Mouse (Mus musculus) midbrain, embryonic 13.5 days (tissue): Measurements from ENCODE around the gene Nol3. TPM values are rescaled to one million over a fixed set of nuclear protein-coding genes. Genes with fewer than 3 reads are reported as not detected.
A peak's percentile ranks its signal among the peaks of the same experiment; 100 is the strongest.

Source experiments
- ATAC-seq: fragments of 200-750 bp; cut with Nextera tagmentation; 2 replicates; pipeline ENCODE4 v1.8.0; 2017; ENCODE audit warnings: mild to moderate bottlenecking, moderate TSS enrichment, moderate library complexity
- H3K27ac ChIP-seq: fragments of 300-500 bp; sonication (generic); 2 replicates; pipeline ENCODE4 v1.5.1; 2015; ENCODE audit warnings: inconsistent platforms, mild to moderate bottlenecking, moderate library complexity
- H3K27me3 ChIP-seq: fragments of 300-500 bp; sonication (generic); 2 replicates; pipeline ENCODE4 v1.6.1; 2015; ENCODE audit warnings: mild to moderate bottlenecking, inconsistent platforms
- H3K36me3 ChIP-seq: fragments of 300-500 bp; sonication (generic); 2 replicates; pipeline ENCODE4 v1.6.1; 2015; ENCODE audit warnings: mild to moderate bottlenecking, inconsistent platforms
- H3K4me1 ChIP-seq: fragments of 300-500 bp; sonication (generic); replicated peaks from 2 replicates; pipeline ENCODE4 v1.6.1; 2015; ENCODE audit warnings: inconsistent platforms
- H3K4me2 ChIP-seq: fragments of 300-500 bp; sonication (generic); replicated peaks from 2 replicates; pipeline ENCODE4 v1.6.1; 2015; ENCODE audit warnings: moderate library complexity, mild to moderate bottlenecking, inconsistent platforms
- H3K4me3 ChIP-seq: fragments of 300-500 bp; sonication (generic); replicated peaks from 2 replicates; pipeline ENCODE4 v1.5.1; 2015; ENCODE audit warnings: mild to moderate bottlenecking, inconsistent platforms
- H3K9ac ChIP-seq: fragments of 300-500 bp; sonication (generic); replicated peaks from 2 replicates; pipeline ENCODE4 v1.6.1; 2015; ENCODE audit warnings: mild to moderate bottlenecking, inconsistent platforms
- H3K9me3 ChIP-seq: fragments of 300-500 bp; sonication (generic); 2 replicates; pipeline ENCODE4 v1.6.1; 2016; ENCODE audit warnings: mild to moderate bottlenecking, inconsistent platforms
- WGBS: fragments of 180-500 bp; shearing (Covaris S2); methylation state at CpG from one replicate; pipeline ENCODE4 v1.1.7; 2015; 5-methylcytosine and 5-hydroxymethylcytosine counted together
- polyA plus RNA-seq: library from polyadenylated mRNA; unstranded; fragments of >200 nt; fragmentation: Nextera tagmentation; extraction: Ambion mirVana; gene quantifications from 2 replicates; pipeline ENCODE4 v1.2.1, GENCODE M21; 2015

Gene Nol3
- polyA plus RNA-seq, 1 experiment from 2014 or later, result 4.3 TPM

DNA sequence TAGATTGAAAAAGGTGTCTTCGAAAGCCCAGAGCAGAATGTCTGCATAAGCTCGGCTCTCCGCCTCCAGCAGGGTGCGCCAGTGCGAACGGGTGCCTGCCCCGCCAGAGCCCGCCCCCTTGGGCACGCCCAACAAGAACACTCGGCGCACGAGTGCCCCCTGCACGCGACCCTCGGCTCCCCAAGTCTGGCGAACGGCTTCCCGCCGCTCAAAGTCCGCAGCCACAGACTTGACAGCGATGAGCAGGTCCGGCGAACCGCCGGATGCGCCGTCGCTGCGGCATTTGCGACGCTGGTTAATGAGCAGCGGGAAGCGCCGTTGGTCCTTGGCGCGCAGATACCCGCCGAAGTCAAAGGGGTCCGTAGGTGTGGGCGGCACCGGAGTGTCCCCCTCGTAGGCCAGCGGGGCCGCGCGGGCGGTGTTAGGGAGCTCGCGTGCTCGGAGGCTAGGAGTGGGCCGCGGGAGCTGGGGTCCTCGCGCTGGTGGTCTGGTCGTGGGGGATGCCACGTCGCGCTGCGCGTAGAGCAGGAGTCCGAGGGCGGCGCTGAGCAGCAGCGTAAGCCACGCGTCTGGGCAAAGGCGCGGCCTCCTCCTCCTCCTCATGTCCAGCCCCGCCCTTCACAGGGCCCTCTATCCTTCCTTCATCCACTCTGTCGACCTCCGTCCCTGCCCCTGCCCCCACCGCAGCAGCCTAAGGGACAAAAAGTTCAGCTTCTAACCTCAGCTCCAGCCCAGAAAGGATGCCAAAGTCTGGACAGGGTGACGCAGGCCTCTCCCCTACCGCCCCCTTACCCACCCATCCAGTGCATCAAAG is 21.6 kb upstream of the Nol3 start:
- ATAC-seq, result peak; percentile 78
- peak overlapping the region; percentile 56 for H3K4me3 ChIP-seq

DNA sequence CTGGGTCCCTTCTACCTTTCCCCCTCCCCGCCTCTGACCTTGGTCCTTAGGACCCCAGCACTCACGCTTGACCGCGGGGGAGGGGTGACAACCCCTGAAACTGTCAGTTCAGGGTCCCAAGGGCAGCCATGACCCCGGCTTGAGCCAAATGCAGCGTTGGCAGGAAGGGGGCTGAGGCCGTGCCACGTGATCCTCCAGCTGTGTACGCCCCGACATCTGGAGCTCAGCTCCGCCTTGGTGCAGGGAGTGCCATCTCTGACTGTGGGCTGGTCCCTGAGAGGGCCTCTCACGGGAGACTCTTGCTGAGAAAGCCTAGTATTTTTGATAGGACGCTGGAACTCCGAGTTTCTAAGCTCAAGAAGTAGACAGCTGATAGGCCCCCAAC is 21.0 kb upstream of the Nol3 start, which contains the start of gene B3gnt9:
TSS of gene B3gnt9 (minus strand) at position 188 of the 385 bp plus-strand sequence.
- peaks cover 24% of the 10 kb centered on the region for H3K36me3 ChIP-seq
- H3K27ac ChIP-seq, result no peak within 1 kb of the TSS
- WGBS, result under 1% methylated on average over 14 of the region's 14 CpGs
- H3K9ac ChIP-seq, result peak within 1 kb of the TSS; percentile 74
- H3K9me3 ChIP-seq, result no peaks in the 10 kb centered on the region
- peaks cover 54% of the 10 kb centered on the region for H3K27me3 ChIP-seq
- no peak; the same call in 1 of the 2 replicates for ATAC-seq
- H3K4me2 ChIP-seq, result peak within 1 kb of the TSS; percentile 95
- H3K4me1 ChIP-seq, result peaks cover 32% of the 10 kb centered on the region
- peak within 1 kb of the TSS; percentile 56 for H3K4me3 ChIP-seq

More for the DNA sequence above, 21.6 kb upstream of the Nol3 start:
- Histone ChIP-seq H3K9ac (peak overlapping the region; percentile 74), H3K27me3 (peaks cover 48% of the 10 kb centered on the region), H3K9me3 (no peaks in the 10 kb centered on the region), H3K27ac (no peak overlapping the region), H3K4me2 (peak overlapping the region; percentile 95), H3K36me3 (peaks cover 30% of the 10 kb centered on the region), H3K4me1 (peaks cover 29% of the 10 kb centered on the region)
- under 1% methylated on average over 74 of the region's 74 CpGs for WGBS

DNA sequence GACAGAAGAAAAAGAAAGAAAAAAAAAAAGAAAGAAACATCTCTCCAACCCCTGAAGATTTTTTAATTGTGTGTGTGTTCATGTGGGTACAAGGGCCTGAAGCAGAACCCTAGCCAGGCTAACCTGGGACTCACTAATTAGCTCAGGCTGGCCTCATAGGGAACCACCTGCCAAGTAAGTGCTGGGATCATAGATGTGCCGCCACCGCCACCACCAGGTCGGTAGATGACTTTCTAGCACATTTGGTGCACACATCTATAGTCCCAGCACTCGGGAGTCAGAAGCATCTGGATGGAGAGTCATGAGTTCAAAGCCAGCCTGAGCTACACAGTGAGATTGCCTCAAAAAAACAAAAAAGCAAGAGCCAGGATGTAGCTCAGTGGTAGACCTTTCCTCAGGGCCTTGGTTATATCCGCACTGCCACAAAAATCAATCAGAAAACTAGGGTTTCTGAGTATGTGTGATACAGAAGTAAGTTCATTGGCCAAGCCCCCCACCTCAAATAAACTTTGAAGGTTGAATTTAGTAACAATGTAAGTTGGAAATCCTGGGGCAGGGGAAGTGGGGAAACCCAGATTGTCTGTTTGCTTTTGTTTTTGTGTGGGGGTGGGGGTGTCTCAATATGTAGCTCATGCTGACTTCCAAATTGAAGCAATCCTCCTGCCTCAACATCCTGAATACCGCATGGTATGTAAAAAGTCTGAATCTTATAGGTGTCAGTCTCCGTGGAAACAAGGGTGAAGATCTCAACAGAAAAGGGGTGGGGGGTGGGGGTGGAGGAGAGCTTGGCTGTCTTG is 18.4 kb upstream of the Nol3 start:
- H3K9me3 ChIP-seq, result no peaks in the 10 kb centered on the region
- H3K4me1 ChIP-seq, result peaks cover 32% of the 10 kb centered on the region
- H3K9ac ChIP-seq, result no peak overlapping the region
- H3K27ac ChIP-seq, result no peak overlapping the region
- ATAC-seq, result no peak
- H3K27me3 ChIP-seq, result peaks cover 78% of the 10 kb centered on the region
- no peak overlapping the region for H3K4me3 ChIP-seq
- no peak overlapping the region for H3K4me2 ChIP-seq
- WGBS, result 64% methylated on average over 7 of the region's 7 CpGs
- no peaks in the 10 kb centered on the region for H3K36me3 ChIP-seq

DNA sequence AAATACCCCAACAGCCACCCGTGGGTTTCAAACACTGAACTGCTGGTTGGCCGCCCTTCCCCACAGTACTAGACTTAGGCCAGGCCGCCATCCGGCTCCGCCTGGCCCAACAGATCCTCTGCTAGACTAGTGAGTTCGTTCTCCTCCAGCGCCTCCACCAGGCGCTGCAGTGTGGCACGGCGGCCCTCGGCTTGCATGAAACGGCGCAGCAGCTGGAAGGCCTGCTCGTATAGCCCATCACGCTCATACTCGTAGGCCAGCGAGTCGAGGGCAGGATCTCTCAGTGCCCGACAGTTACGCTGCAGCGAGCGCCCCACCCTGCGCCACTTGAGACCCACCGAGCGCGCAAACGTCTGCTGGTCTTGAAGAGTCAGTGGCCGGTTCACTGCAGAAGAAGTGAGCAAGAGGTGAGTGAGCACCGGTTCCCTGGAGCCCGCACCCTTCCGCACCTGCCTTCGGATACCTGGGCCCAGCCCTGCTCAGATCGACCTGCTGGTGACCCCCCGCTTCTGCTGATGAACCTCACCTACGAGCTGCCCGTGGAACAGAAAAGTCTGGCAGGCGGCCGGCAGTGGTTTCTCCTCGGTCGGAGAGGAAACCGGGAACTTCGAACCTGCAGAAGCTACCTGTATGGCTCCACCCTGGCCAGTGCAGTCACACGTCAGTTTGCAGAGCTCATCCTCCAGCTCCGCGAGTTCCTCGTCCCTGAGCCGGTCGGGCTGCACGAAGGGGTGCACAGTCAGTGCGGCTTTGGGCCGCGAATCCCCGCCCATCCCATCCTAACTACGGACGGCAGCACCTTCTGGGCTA is 16.8 kb upstream of the Nol3 start:
- WGBS, result 2% methylated on average over 55 of the region's 55 CpGs
- Histone ChIP-seq H3K9ac (peak overlapping the region; percentile 49), H3K27me3 (peaks cover 91% of the 10 kb centered on the region), H3K4me3 (peak overlapping the region; percentile 39), H3K4me1 (peaks cover 28% of the 10 kb centered on the region), H3K9me3 (no peaks in the 10 kb centered on the region), H3K4me2 (peak overlapping the region; percentile 66), H3K27ac (no peak overlapping the region), H3K36me3 (no peaks in the 10 kb centered on the region)
- ATAC-seq, result peak; percentile 59

DNA sequence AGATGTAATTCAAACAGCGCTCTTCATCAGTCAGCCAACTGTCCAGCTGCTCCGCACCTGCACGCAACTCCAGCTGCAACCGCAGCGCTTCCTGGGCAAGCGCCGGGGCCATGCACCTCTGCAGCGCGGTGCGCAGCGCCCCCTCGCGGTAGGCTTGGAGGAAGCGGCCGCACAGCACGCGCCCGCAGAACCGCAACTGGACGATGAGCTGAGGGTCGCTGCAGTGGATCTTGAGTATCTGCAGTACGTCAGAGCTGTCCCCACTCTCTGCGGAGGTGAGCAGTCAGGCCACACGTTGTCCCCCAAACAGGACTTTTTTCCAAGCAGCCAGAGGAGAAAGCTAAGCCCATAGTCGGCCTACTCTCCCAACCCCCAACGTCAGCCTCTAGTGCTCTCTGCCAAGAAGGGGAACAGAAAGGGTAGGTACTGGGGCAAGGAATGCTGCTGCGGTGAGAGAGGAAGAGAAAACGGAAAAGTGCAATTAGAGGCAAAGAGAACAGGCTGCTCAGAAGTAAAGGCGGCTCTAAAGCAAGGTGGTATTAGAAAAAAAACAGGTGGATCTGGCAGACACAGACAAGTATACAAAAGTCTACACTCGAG is 16.1 kb upstream of the Nol3 start:
- peak overlapping the region; percentile 49 for H3K9ac ChIP-seq
- whole genome bisulfite sequencing, result 3% methylated on average over 30 of the region's 30 CpGs
- H3K27me3 ChIP-seq, result peaks cover 95% of the 10 kb centered on the region

DNA sequence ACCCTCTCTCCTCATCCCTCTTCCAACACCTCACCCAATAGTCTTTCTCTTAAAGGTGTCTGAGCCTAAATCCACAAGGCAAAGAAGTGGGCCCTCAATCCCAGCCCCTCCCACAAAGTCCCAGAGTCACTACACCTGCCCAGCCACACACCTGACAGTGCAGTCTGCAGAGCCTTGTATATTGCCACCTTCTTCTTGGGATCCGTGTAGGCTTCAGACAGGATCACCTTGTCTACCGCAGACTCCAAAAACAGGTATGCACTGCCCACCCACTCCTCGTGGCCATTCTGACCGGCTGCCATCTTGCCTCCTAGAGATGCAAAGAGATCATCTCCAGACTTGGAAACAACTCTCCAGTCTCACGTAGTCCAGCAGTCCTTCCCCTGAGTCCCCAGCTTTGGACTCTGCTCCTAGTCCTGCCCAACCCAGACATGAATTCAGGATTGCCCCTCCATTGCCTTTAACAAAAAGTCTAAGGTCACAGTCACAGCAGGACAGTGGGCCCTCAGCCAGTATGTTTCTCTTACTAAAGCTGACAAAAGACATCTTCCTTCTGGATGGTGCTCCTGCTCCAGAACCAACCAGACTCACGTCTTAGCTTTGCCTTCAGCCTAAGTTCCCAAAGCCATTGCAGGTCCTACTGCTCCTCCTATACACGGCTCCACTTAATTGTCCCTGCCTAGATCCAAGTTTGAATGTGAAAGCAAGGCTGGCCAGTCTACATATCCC is 15.4 kb upstream of the Nol3 start:
- 69% methylated on average over 7 of the region's 7 CpGs for WGBS
- H3K9ac ChIP-seq, result no peak overlapping the region
- H3K4me2 ChIP-seq, result no peak overlapping the region
- no peak overlapping the region for H3K27ac ChIP-seq
- H3K36me3 ChIP-seq, result no peaks in the 10 kb centered on the region
- H3K27me3 ChIP-seq, result peaks cover 95% of the 10 kb centered on the region
- H3K4me3 ChIP-seq, result no peak overlapping the region
- peaks cover 26% of the 10 kb centered on the region for H3K4me1 ChIP-seq
- no peak for ATAC-seq
- no peaks in the 10 kb centered on the region for H3K9me3 ChIP-seq

More for the DNA sequence above, 16.1 kb upstream of the Nol3 start:
- Histone ChIP-seq H3K36me3 (no peaks in the 10 kb centered on the region), H3K4me2 (peak overlapping the region; percentile 66), H3K4me3 (peak overlapping the region; percentile 39), H3K9me3 (no peaks in the 10 kb centered on the region), H3K4me1 (peaks cover 28% of the 10 kb centered on the region), H3K27ac (no peak overlapping the region)
- peak; percentile 68 for ATAC-seq

DNA sequence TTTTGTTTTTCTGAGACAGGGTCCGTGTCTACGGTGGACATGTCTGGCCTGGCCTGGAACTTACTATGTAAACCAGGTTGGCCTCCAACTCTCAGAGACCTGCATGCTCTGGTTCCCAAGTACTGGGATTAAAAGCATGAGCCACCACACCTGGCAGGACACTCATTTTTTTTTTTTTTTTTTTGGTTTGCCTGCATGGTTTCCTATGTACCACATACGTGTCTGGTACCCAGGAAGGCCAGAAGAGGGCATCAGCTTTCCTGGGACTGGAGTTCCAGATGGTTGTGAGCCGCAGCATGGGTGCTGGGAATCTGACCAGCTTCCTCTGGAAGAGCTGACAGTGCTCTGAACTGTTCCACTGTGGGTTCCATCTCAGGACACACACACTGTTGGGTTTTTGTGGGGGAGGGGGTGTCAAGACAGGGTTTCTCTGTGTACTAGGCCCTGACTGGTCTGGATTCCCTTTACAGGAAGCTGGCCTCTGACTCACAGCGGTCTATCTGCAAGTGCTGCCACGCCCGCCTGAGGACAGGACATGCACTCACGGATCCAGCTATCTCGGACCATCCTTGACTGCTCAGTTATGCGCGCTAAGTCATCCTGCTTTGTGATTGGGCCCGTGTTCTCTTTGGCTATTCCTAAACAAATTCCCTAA is 14.5 kb upstream of the Nol3 start:
- no peak overlapping the region for H3K27ac ChIP-seq
- no peak overlapping the region for H3K4me2 ChIP-seq
- ATAC-seq, result no peak
- H3K36me3 ChIP-seq, result no peaks in the 10 kb centered on the region
- H3K9me3 ChIP-seq, result no peaks in the 10 kb centered on the region; the same call in 1 of the 2 replicates
- H3K4me3 ChIP-seq, result no peak overlapping the region
- peaks cover 26% of the 10 kb centered on the region for H3K4me1 ChIP-seq
- no peak overlapping the region for H3K9ac ChIP-seq
- WGBS, result 86% methylated on average over 12 of the region's 12 CpGs
- peaks cover 95% of the 10 kb centered on the region for H3K27me3 ChIP-seq

DNA sequence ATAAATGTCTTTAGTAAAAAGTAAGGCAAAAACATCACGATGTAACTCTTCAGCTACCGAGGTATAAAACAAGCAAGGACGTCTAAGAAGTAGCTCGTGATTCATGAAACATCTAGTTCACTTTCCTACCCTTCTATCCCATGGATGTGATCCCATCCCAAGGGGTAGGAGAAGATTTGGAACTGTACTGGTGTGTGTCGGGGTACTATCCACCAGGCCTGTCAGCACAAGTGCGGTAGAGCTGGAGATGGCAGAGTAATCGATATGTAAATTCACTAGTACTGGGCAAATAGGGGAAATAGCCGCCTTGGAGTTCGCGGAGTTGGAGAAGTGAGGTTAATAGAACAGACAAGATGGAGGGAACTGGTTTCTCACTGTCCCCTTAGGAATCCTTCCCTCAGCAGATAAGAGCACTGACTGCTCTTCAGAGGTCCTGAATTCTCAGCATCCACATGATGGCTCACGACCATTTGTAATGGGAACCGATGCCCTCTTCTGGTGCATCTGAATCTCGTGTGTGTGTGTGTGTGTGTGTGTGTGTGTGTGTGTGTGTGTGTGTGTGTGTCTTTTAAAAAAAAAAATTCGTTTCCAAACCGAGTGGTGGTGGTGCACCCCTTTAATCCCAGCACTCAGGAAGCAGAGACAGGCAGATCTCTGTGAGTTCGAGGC is 12.6 kb upstream of the Nol3 start:
- peaks cover 97% of the 10 kb centered on the region for H3K27me3 ChIP-seq
- H3K9ac ChIP-seq, result no peak overlapping the region
- no peaks in the 10 kb centered on the region; the same call in 1 of the 2 replicates for H3K9me3 ChIP-seq
- no peak overlapping the region for H3K27ac ChIP-seq
- H3K4me1 ChIP-seq, result peaks cover 32% of the 10 kb centered on the region
- WGBS, result 42% methylated on average over 16 of the region's 16 CpGs
- H3K4me3 ChIP-seq, result peak overlapping the region; percentile 62; the same call in 1 of the 2 replicates
- H3K36me3 ChIP-seq, result no peaks in the 10 kb centered on the region
- no peak for ATAC-seq
- H3K4me2 ChIP-seq, result 0 out of 2 replicates have a peak overlapping the region, but pooled peaks have one; percentile 84

DNA sequence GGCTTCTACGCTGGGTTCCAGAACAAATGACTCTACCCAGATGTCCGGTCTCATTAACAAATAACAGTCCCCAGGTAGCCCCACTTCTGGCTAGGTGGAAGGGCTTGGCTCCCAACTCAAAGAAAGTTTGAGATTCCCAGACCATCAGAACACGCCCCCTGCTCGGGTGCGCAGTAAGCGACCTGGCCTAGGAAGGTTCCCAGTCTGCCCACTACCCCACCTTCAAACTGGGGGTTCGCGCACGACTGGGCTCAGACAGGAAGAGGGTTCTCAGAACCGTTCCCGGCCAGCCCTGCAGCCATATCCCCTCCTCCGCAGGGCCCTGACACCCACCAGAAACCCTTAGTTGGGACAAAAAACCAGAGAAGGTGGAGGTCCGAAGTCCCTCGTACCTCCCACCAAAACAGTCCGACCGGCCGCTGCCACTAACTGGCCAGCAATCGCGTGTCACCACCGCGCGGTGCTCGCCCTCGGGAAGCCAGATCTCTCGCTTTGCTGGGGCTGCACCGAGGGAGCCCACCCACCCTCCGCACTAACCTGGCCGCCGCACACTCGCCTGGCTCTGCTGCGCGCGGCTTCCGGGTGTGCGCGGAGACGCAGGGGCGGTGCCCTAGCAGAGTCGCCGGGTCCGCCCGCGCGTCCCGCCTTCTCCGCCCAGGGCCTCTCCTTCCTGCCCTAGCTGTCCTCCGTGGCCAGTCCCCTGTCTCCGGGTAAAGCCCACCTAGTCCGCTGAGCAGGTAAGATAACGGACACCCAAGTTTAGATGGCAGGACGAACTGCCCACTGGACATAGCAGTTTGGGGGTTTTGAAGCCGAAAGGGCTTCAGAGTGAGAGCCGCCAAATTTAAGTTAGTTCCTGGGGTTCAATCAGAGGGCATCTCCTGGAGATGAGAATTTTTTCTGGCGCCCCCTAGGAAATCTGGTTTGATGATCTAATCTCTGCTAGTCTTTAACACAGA is 11.6 kb upstream of the Nol3 start, which contains the start of the genes Tradd and Fbxl8:
TSS of gene Tradd (minus strand) at position 586 of the 959 bp plus-strand sequence.
TSS of gene Fbxl8 (plus strand) at position 625 of the 959 bp plus-strand sequence.
- WGBS, result 2% methylated on average over 54 of the region's 54 CpGs
- Histone ChIP-seq H3K27ac (no peak within 1 kb of the TSS), H3K9me3 (no peaks in the 10 kb centered on the region; the same call in 1 of the 2 replicates), H3K36me3 (no peaks in the 10 kb centered on the region), H3K4me1 (peaks cover 32% of the 10 kb centered on the region), H3K4me2 (peak within 1 kb of the TSS; percentile 84), H3K27me3 (peaks cover 97% of the 10 kb centered on the region), H3K4me3 (peak within 1 kb of the TSS; percentile 62), H3K9ac (peak within 1 kb of the TSS; percentile 67)
- peak; percentile 8; the same call in 1 of the 2 replicates for ATAC-seq
